Mouse (Mus musculus): ENCODE measurements around the gene Notch1.

DNA sequence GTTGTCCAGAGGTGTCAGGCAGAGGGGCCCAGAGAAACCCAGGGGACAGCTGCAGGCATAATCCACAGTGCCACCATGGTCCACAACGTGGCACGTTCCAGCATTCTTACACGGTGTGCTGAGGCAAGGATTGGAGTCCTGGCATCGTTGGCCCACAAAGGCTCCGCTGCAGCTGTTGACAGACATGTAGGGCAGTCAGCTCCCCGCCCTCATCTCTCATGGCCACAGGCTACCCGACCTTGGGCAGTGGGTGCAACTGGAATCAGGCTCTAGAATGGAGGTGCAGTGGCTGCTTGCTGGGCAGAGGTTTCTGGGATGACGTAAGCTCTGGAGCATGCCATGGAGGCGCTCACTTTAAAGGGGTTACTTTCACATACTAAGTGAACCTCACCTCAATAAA is 31.2 kb downstream of the Notch1 start:
- TF ChIP-seq EP300 (IDR thresholded peaks at IDR 0.05; ENCODE audit: low read depth) = no peak
- no peak for TF ChIP-seq CTCF (IDR thresholded peaks at IDR 0.05; ENCODE audit: low read depth)

Measured in liver, postnatal 0 days (tissue).